Mouse (Mus musculus) MEL (cell line): ENCODE data around the gene Oaz1.

Source experiments
- CHD1 ChIP-seq: IDR thresholded peaks from 2 replicates; pipeline ENCODE4 v1.6.1; 2012; ENCODE audit warnings: low read depth, mild to moderate bottlenecking, inconsistent platforms, low read length, improper control_type of control experiment
- CTCF ChIP-seq, 3 experiments: IDR thresholded peaks in 2 of 3; conservative IDR thresholded peaks in 1 of 3; 2 replicates each; pipeline ENCODE4 v1.5.1; 2011 to 2012; ENCODE audit warnings: low read length in 3 of 3, low read depth in 2 of 3, mild to moderate bottlenecking in 2 of 3, improper control_type of control experiment in 1 of 3, inconsistent platforms in 1 of 3, mixed read lengths in 1 of 3, moderate library complexity in 1 of 3; ENCODE audit not compliant: control insufficient read depth in 1 of 3, insufficient read depth in 1 of 3, poor library complexity in 1 of 3, severe bottlenecking in 1 of 3
- EP300 ChIP-seq, 2 experiments: IDR thresholded peaks; 2 replicates each; pipeline ENCODE4 v1.6.1; 2011; ENCODE audit warnings: improper control_type of control experiment in 2 of 2, low read length in 2 of 2, low read depth in 1 of 2, mild to moderate bottlenecking in 1 of 2
- MEF2A ChIP-seq: IDR thresholded peaks from 2 replicates; pipeline ENCODE4 v1.6.1; 2014; ENCODE audit warnings: low read depth, mild to moderate bottlenecking, inconsistent platforms, low read length, improper control_type of control experiment; ENCODE audit not compliant: poor library complexity, insufficient replicate concordance, severe bottlenecking; ENCODE audit errors: extremely low read depth
- NELFE ChIP-seq: IDR thresholded peaks from 2 replicates; pipeline ENCODE4 v1.6.1; 2011; ENCODE audit warnings: low read depth, low read length, improper control_type of control experiment
- POLR2A ChIP-seq, 2 experiments: IDR thresholded peaks; 2 replicates each; pipeline ENCODE4 v1.6.1; 2011 to 2012; ENCODE audit warnings: low read length in 2 of 2, mild to moderate bottlenecking in 2 of 2, control low read depth in 1 of 2, improper control_type of control experiment in 1 of 2, low read depth in 1 of 2, moderate library complexity in 1 of 2; ENCODE audit not compliant: control insufficient read depth in 1 of 2, insufficient read depth in 1 of 2, poor library complexity in 1 of 2

- no peak for TF ChIP-seq EP300 (IDR thresholded peaks at IDR 0.05; ENCODE audit: low read depth in 1 of 2, low read length in 2 of 2)
- no peak for TF ChIP-seq NELFE
- TF ChIP-seq CTCF (IDR thresholded peaks at IDR 0.05 in 2 of 3, conservative IDR thresholded peaks at IDR 0.05 in 1 of 3; ENCODE audit: control insufficient read depth in 1 of 3, insufficient read depth in 1 of 3, low read depth in 2 of 3, low read length in 3 of 3, poor library complexity in 1 of 3, severe bottlenecking in 1 of 3): no peak
- TF ChIP-seq CHD1: no peak
- no peak for TF ChIP-seq MEF2A
- TF ChIP-seq POLR2A (IDR thresholded peaks at IDR 0.05; ENCODE audit: control insufficient read depth in 1 of 2, insufficient read depth in 1 of 2, low read depth in 1 of 2, low read length in 2 of 2, poor library complexity in 1 of 2): peak in 1 of 2 experiments; percentile 46; a peak in 1 of 4 replicates
These were observed 31.7 kb upstream of the Oaz1 start for GRCm38 (mm10) chr10:80794750-80795149.
